Mouse (Mus musculus): ENCODE measurements around the gene Cdc26. TPM values are rescaled to one million over a fixed set of nuclear protein-coding genes. Genes with fewer than 3 reads are reported as not detected.

Cdc26 gene
- polyA plus RNA-seq, 1 experiment from 2014 or later, result 104 TPM

DNA sequence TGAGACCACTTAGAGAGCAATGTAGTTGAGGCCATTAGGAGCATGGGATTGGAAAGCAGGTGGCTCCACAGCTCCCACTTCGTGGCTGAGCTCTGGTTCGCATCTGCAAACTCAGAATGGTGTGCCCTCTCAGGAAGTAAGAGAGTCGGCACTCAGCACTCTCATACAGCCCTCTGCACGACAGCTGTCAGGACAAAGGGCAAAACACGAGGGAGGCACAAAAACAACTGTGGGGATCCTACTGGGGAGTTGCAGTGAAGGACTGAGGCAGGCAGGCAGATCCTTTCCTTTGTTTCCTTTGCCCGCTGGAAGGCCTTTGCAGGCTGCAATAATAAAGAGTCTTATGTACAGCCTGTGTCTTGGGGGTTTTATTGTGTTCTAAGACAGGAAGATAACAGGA is 15.0 kb downstream of the Cdc26 start:
- 38% methylated on average over 6 of the region's 6 CpGs for WGBS
- no peaks in the 10 kb centered on the region for H3K27me3 ChIP-seq
- ATAC-seq (replicated peaks), result no peak
- no peaks in the 10 kb centered on the region for H3K9me3 ChIP-seq
- no peak overlapping the region for H3K27ac ChIP-seq (replicated peaks)
- H3K36me3 ChIP-seq, result peaks cover 78% of the 10 kb centered on the region
- no peak overlapping the region for H3K4me2 ChIP-seq (replicated peaks)
- H3K9ac ChIP-seq (replicated peaks), result no peak overlapping the region
- no peak overlapping the region for H3K4me3 ChIP-seq
- H3K4me1 ChIP-seq, result no peaks in the 10 kb centered on the region

DNA sequence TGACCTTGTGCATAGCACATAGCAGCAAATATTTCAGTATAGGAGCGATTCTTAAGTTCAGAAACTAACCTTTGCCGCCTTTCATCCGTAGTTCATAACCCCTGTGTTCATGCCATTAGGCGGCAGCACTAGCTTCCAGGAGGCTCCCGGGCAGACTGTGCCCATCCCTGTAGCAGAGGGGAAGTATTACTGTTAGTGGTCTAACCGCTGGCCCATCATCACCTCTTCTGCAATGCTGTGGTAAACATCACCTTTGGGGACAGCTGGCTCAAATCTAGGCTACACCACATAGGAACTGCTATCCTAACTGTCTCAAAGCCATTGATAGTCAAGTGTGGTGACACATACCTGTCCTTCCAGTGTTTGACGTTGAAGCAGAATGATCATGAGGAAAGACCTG is 16.6 kb downstream of the Cdc26 start:
- Histone ChIP-seq H3K36me3 (peaks cover 70% of the 10 kb centered on the region), H3K27ac (replicated peaks) (no peak overlapping the region), H3K9me3 (no peaks in the 10 kb centered on the region), H3K27me3 (no peaks in the 10 kb centered on the region), H3K4me1 (no peaks in the 10 kb centered on the region), H3K9ac (replicated peaks) (no peak overlapping the region), H3K4me3 (no peak overlapping the region), H3K4me2 (replicated peaks) (no peak overlapping the region)
- WGBS, result 91% methylated on average over 7 of the region's 7 CpGs
- no peak for ATAC-seq (replicated peaks)

DNA sequence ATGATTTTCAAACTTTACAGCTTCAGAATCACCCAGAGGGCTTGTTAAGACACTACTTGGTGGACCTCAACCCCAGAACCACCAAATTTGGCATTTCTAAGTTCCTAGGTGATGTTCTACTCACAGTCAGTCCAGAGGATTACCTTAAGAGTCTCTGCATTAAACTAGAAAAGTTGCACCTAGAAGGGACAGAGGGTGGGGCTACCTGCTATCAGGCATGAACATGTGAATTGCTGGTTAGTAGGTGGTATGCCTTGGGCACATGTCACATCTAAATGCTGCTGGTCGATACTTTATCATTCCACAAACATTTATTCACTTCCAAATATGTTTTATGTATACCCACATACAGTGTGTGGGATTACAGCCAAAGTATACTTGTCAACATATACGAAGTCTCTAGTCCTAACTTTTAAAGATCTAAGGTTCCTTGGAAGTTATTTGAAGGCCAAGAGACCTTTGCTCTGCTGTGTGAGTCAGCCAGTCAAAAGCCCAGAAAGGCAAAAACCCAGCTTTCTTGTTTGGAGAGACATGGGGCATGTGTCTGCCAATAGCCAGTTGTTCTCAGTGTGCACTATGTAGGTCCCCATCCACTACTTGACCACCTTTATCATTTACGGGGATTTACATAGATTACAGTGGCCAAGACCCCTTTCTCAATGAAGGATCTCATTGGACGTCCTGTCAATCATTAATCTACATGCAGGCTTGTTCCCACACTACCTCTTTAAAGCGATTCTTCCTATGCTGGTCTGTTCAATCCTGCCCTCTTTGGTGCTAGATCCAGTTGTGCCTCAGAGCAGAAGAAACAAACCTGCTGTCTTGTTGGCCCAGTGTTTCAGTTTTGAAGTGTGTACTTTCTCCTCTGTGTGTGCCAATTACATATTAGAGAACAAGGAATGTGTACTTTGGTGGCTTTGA is 18.6 kb downstream of the Cdc26 start:
- ATAC-seq (replicated peaks), result no peak
- H3K27ac ChIP-seq (replicated peaks), result no peak overlapping the region
- H3K9ac ChIP-seq (replicated peaks), result no peak overlapping the region
- H3K36me3 ChIP-seq, result peaks cover 55% of the 10 kb centered on the region
- no peaks in the 10 kb centered on the region for H3K9me3 ChIP-seq
- no peaks in the 10 kb centered on the region for H3K27me3 ChIP-seq
- WGBS, result 90% methylated on average over 5 of the region's 5 CpGs
- H3K4me2 ChIP-seq (replicated peaks), result no peak overlapping the region
- H3K4me1 ChIP-seq, result no peaks in the 10 kb centered on the region
- H3K4me3 ChIP-seq, result no peak overlapping the region

DNA sequence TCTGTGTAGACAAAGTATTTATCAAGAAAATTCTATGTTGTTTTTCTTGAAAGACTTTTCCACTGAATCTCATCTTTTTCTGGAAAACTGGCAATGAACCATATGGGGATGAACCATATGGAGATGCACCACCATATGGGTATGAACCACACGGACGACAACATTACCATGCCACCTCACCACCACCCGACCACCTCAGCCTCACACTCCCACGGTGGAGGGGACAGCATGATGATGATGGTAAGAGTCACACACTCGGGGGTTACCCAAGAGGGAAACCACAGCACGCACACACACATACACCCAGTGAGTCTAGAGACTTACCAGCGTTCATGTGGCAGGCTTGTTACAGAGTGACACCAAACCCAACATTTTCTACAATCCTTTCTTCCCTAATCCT is 23.0 kb downstream of the Cdc26 start:
- no peak overlapping the region for H3K4me3 ChIP-seq
- H3K36me3 ChIP-seq, result peaks cover 27% of the 10 kb centered on the region
- no peaks in the 10 kb centered on the region for H3K27me3 ChIP-seq
- H3K9ac ChIP-seq (replicated peaks), result no peak overlapping the region
- WGBS, result 87% methylated on average over 7 of the region's 7 CpGs
- H3K4me2 ChIP-seq (replicated peaks), result no peak overlapping the region
- no peak overlapping the region for H3K27ac ChIP-seq (replicated peaks)
- no peaks in the 10 kb centered on the region for H3K9me3 ChIP-seq
- no peaks in the 10 kb centered on the region for H3K4me1 ChIP-seq
- no peak for ATAC-seq (replicated peaks)

DNA sequence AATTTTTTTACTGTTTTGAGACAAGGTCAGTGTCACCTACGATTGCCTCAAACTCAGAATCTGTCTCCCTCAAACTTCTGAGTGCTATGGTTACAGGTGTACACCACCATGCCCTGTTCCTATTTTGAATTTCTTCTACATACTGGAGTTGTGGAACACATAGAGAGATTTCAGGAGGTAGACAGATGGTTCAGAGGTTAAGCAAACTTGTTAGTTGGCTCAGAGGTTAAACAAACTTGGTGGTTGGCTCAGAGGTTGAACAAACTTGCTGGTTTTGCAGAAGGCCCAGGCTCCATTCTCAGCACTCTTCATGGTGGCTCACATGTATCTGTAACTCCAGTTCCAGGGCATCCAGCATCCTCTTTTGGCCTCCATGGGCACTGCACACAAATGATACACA is 24.3 kb downstream of the Cdc26 start:
- no peak overlapping the region for H3K4me3 ChIP-seq
- no peaks in the 10 kb centered on the region for H3K9me3 ChIP-seq
- WGBS, result 84% methylated on average over 1 of the region's 1 CpGs
- H3K27me3 ChIP-seq, result no peaks in the 10 kb centered on the region
- H3K4me1 ChIP-seq, result no peaks in the 10 kb centered on the region
- H3K9ac ChIP-seq (replicated peaks), result no peak overlapping the region
- H3K27ac ChIP-seq (replicated peaks), result no peak overlapping the region
- H3K36me3 ChIP-seq, result peaks cover 18% of the 10 kb centered on the region
- no peak overlapping the region for H3K4me2 ChIP-seq (replicated peaks)
- no peak for ATAC-seq (replicated peaks)

DNA sequence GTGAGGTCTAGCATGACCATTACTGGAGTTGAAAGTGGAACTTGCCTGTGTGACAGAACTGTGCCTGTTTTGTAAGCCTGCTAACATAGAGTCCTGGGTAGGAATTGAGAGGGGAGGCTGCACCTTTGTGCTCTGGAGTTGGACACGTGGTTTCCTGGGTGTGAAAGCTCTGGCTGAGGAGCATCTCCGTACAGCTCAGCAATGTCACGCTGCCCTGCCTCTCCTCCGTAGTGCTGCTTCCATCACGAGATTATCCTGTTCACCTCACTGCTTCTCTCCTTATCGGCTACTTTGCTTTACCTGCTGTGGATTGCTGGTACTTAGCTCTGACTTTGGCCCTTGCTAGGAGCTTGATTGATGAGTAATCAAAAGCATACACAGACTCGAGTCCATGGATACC is 24.7 kb downstream of the Cdc26 start:
- H3K9ac ChIP-seq (replicated peaks), result no peak overlapping the region
- H3K9me3 ChIP-seq, result no peaks in the 10 kb centered on the region
- no peaks in the 10 kb centered on the region for H3K4me1 ChIP-seq
- no peak overlapping the region for H3K4me3 ChIP-seq
- H3K36me3 ChIP-seq, result peaks cover 14% of the 10 kb centered on the region
- ATAC-seq (replicated peaks), result no peak
- no peak overlapping the region for H3K27ac ChIP-seq (replicated peaks)
- H3K27me3 ChIP-seq, result no peaks in the 10 kb centered on the region
- 93% methylated on average over 7 of the region's 7 CpGs for WGBS
- H3K4me2 ChIP-seq (replicated peaks), result no peak overlapping the region

DNA sequence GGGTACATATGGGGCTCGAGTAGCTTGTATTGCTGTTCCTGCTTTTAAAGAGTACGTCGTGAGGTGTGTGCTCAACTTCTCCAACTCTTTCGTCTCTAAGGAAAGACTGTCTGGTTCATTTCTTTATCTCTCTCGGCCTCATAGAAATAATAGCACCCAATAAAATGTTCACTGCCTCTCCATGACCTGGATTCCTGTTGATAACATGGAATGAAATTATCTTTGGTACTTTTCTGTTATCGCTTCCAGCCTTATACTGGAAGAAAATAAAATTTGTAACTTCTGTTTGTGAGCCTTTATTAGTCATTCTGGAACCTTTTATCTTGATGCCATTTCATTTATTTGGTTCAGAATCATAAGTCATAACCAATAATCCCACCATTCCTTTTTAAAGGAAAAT is 25.2 kb downstream of the Cdc26 start:
- no peak overlapping the region for H3K27ac ChIP-seq (replicated peaks)
- no peak overlapping the region for H3K4me2 ChIP-seq (replicated peaks)
- no peaks in the 10 kb centered on the region for H3K9me3 ChIP-seq
- no peak for ATAC-seq (replicated peaks)
- H3K27me3 ChIP-seq, result no peaks in the 10 kb centered on the region
- 89% methylated on average over 6 of the region's 6 CpGs for WGBS
- no peak overlapping the region for H3K9ac ChIP-seq (replicated peaks)
- H3K4me3 ChIP-seq, result no peak overlapping the region
- peaks cover 8% of the 10 kb centered on the region for H3K36me3 ChIP-seq
- H3K4me1 ChIP-seq, result 0 out of 2 replicates have a peak, but pooled peaks cover 2% of the 10 kb centered on the region

DNA sequence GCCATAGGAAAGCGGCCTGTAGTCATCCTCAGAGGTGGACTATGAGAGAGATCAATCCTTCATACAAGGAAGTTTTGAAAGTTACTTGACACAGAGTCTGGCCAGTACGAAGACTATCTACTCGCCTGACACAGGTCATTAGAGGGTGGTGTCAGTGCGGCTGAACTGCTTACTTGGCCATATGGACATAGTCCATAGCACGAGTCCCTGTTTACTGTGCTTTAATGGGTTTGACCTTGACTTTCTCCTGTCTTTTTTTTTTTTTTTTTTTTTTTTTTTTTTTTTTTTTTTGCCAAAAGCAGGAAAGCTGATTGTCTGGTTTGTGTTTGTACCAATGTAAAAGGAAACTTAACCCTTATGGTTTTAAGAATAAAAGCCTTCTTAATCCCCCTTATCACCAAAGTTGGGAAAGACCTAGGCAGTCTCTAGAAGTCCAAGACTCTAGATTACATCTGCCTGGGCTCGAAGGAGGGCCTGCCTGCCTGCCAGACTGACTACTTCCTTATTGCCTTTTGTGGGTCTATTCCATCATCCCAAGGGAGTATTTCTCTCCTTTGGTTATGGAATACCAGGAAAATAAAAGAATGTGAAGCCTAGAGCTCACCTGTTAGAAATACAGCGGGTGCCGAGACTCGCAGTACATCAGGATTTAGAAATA is 28.6 kb downstream of the Cdc26 start:
- H3K4me3 ChIP-seq, result no peak overlapping the region
- no peaks in the 10 kb centered on the region for H3K27me3 ChIP-seq
- H3K4me1 ChIP-seq, result 0 out of 2 replicates have a peak, but pooled peaks cover 2% of the 10 kb centered on the region
- no peak overlapping the region for H3K9ac ChIP-seq (replicated peaks)
- H3K27ac ChIP-seq (replicated peaks), result no peak overlapping the region
- 93% methylated on average over 9 of the region's 9 CpGs for WGBS
- H3K4me2 ChIP-seq (replicated peaks), result no peak overlapping the region
- no peaks in the 10 kb centered on the region for H3K36me3 ChIP-seq
- no peak for ATAC-seq (replicated peaks)
- H3K9me3 ChIP-seq, result no peaks in the 10 kb centered on the region

DNA sequence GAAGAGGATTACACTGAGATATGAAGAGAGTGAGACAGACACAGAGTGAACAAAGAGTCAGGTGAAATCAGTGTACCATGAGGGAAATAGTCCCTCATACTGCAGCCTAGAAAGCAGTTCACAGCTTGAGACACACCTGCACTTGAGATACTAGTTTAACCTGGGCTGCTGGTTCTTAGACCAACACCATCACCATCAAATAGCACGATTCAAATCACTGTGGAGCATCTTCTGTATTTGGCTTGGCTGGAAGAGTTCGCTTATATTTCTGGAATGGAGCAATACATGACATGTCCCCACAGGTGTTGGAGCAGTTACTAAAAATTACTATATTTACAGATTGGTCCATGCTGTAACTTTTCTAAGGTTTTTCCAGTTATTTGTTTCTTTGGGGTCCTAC is 32.3 kb downstream of the Cdc26 start:
- no peak overlapping the region for H3K4me2 ChIP-seq (replicated peaks)
- no peak overlapping the region for H3K9ac ChIP-seq (replicated peaks)
- no peak for ATAC-seq (replicated peaks)
- H3K27me3 ChIP-seq, result no peaks in the 10 kb centered on the region
- 96% methylated on average over 2 of the region's 2 CpGs for WGBS
- no peak overlapping the region for H3K4me3 ChIP-seq
- H3K27ac ChIP-seq (replicated peaks), result no peak overlapping the region
- 0 out of 2 replicates have a peak, but pooled peaks cover 2% of the 10 kb centered on the region for H3K4me1 ChIP-seq
- H3K36me3 ChIP-seq, result no peaks in the 10 kb centered on the region
- no peaks in the 10 kb centered on the region for H3K9me3 ChIP-seq

DNA sequence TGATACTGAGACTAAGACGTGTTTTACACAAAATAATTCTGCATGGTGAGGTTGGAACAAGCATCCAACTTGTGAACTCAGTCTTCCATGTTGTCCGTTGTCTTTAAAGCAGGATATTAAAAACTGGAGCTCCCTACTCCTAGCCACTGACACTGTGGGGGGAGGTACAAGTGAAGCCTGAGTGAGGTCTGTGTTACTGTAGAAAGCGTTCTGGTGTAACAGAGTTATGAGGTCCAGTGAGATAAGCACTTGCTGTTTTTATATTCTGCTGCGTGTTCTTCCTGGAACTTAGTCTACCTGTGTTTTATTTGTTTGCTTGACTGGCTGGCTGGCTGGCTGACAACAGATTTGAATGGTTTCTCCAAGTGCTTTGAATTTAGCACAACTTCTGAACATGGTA is 34.1 kb downstream of the Cdc26 start:
- no peaks in the 10 kb centered on the region for H3K9me3 ChIP-seq
- no peak overlapping the region for H3K9ac ChIP-seq (replicated peaks)
- 83% methylated on average over 4 of the region's 4 CpGs for WGBS
- no peak overlapping the region for H3K4me2 ChIP-seq (replicated peaks)
- no peak overlapping the region for H3K27ac ChIP-seq (replicated peaks)
- no peaks in the 10 kb centered on the region for H3K27me3 ChIP-seq
- H3K36me3 ChIP-seq, result no peaks in the 10 kb centered on the region
- 0 out of 2 replicates have a peak, but pooled peaks cover 2% of the 10 kb centered on the region for H3K4me1 ChIP-seq
- ATAC-seq (replicated peaks), result no peak
- no peak overlapping the region for H3K4me3 ChIP-seq

DNA sequence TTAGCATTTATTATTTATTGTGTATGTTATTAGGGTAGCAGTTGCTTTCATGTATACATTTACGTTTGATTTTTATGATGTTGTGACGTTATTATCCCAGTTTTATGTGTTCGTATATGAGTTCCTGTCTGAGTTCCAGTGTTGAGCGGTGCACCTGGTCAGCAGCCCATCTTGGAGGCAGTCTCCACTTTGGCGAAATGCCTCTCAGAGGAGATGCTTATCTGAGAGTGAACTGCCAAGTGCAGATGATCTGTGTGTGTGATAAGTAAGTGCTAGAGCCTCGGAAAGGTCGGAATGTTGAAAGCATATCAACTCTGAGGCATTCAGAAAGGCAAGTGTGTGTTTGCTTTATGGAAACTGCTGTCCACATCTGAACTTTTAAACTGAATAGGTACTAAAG is 34.8 kb downstream of the Cdc26 start:
- Histone ChIP-seq H3K4me3 (no peak overlapping the region), H3K9ac (replicated peaks) (no peak overlapping the region), H3K27ac (replicated peaks) (no peak overlapping the region), H3K4me1 (0 out of 2 replicates have a peak, but pooled peaks cover 2% of the 10 kb centered on the region), H3K27me3 (no peaks in the 10 kb centered on the region), H3K36me3 (no peaks in the 10 kb centered on the region), H3K4me2 (replicated peaks) (no peak overlapping the region), H3K9me3 (no peaks in the 10 kb centered on the region)
- ATAC-seq (replicated peaks), result no peak
- WGBS, result 89% methylated on average over 7 of the region's 7 CpGs

DNA sequence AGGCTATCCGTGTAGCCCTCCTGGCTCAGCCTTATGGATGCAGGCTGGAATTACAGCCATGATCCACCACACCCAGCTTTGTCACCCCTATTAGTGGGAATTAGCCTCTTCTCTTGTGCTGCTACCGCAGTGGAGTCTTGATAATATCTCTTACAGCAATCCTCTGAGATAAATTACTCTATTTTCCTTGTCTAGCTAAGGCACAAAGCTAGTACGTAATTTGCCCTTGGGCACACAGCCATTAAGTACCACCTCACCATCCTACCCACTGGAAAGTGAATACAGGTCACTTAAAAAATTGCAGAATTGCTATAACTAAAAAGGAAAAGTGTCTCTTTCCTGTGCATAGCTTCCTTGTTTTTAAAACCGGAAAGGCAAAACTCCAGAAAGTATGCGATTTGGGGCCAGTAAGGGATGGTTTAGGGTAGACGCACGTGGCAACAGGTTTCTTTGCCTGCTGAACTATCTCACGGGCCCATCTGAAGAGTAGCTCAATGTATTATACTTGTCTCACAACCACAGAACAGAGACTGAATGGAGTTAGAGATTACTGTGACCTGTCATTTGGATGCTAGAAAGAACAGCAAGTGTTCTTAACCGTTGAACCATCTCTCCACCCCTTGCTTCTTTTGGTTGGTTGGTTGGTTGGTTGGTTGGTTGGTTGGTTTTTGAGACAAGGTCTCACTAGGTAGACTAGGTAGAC is 35.5 kb downstream of the Cdc26 start:
- H3K9me3 ChIP-seq, result no peaks in the 10 kb centered on the region
- H3K9ac ChIP-seq (replicated peaks), result no peak overlapping the region
- H3K27ac ChIP-seq (replicated peaks), result no peak overlapping the region
- no peak overlapping the region for H3K4me2 ChIP-seq (replicated peaks)
- no peaks in the 10 kb centered on the region for H3K36me3 ChIP-seq
- H3K27me3 ChIP-seq, result no peaks in the 10 kb centered on the region
- 85% methylated on average over 9 of the region's 9 CpGs for WGBS
- no peak for ATAC-seq (replicated peaks)
- no peak overlapping the region for H3K4me3 ChIP-seq
- no peaks in the 10 kb centered on the region for H3K4me1 ChIP-seq
